Mouse (Mus musculus): Measurements from ENCODE around the gene Lyl1. TPM values are rescaled to one million over a fixed set of nuclear protein-coding genes. Genes with fewer than 3 reads are reported as not detected.

Lyl1 gene
- total RNA-seq, 2 experiments from 2014 or later, result 2.1 to 2.8 TPM

DNA sequence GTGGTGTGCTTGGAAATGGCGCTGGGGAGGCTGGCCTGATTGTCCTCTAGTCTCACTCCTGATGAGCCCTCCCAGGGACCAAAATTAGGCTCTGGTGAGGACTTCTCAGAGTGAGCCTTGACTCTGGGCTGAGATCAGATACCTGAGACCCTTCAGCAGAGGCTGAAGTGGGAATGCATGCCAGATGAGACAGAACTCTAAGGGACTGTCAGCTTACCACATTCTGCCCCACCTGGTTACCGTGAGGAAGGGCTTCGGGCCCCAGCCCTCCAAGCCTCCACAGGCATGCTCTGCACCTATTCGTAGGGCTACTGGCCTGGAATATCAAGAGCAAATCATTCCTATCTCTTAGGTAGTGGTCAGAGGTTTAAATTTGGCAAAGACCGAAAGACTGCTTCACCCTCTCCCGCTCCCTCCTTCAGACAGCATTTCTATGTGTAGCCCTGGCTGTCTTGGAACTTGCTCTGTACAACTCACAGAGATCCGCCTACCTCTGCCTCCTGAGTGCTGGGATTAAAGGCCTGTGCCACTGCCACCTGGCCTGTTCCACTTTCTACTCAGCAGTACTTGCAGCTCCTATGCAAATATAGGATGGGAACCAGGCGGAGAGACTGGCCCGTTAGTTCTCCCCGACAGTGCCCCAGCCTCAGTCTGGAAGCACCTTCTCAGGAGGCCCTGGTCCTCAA, 37.6 kb downstream of the Lyl1 start:
- no peak for DNase-seq (ENCODE audit: extremely low spot score in 1 of 2, low spot score in 1 of 2)

DNA sequence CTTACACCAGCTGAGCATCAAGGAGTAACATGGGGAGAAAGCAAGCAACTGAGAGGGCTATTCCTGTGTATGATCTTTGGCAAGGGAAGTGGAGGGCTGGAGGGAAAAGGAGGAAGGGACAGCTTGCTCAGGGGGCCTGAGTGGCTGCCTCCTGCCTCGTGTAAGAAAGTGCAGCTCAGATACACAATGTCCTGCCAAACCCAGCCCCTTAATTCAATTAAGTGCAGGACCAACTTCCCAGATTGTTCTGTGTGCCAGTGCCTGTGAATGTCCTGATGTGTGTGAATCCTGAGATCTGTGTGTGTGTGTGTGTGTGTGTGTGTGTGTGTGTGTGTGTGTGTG, 38.1 kb downstream of the Lyl1 start:
- DNase-seq (ENCODE audit: extremely low spot score in 1 of 2, low spot score in 1 of 2), result no peak

DNA sequence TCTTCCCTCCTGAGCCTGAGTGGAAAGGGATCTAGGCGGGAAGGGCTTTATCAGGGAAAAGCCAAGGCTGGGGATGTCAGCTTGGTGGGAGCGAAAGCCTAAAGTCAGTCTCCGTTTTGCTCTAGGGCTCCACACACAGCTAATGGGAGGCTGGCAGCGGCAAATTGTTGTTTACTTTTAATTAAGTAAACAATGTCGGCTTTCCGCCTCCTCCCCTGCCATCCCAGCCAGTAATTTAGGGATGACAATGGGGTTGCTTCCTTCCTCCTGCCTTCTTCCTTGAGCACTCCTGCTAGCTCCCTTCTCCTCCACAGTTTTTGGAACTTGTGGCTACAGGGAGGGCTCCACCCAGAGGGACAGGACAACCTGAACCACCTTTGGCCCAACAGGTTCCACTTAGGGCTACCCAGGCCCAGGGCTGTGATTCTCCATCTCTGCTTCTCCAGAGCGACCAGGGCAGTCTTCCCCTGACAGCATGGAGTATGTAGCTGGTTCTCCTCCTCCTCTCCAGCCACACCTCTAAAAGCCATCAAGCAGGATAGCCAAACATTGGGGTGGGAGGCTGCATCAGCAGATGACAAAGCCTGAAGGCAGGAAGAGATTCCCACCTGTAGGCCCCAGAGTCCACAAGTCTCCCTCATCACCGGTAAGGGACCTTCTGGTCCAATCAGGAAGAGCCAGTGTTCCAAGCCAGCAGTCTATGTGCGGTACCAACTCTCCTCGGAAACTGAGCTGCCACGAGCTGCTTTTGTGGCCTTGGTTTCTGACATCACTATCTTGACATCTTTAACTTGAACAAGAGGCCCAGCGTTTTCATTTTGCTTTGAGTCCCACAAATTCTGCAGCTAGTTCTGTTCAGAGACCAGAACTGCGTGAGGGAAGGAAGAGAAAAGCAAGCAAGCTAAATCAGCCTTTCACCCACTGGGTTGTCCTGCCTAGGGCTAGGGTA, 39.9 kb downstream of the Lyl1 start:
- DNase-seq (ENCODE audit: extremely low spot score in 1 of 2, low spot score in 1 of 2), result no peak

DNA sequence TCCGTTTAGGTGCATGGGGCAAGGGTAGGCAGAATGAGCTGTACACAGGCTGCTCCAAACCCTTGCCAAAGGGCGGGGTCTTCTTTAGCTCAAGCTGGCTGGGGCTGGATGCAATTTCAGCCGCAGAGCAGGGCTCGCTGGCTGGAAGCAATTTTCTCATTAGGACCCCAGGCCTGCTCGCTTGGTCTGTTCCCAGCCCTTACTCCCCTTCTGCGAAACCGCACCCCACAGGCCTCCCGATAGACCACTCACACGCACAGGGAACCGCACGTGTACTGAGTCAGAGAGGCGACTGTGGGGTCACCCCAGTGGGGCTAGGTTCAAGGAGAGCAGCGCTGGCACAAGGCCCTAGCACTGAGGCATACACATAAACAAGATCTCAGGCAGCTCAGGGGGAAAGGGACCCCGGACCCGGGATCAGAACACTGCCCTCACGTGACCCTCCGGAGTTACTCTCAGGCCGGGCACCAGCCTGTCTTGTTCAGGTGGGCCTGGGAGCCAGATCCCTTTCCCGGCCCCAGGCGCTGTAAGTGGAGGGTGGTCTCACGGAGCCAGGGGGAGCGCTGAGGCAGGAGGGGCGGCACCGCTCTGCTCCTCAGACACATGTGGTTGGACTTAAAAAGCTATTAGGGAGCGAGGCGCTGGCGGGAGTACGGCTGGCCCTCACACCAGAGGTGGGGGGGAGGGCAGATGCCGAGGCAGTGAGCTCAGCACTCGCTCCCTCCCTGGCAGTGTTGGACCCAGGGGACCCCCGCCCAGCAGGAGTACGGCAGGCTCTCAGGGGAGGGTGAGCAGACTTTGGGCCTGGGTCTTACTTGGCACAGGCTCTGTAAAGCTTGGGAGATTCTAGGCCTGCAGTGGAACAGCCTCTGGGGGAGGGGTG, 41.2 kb downstream of the Lyl1 start:
- DNase-seq (ENCODE audit: extremely low spot score in 1 of 2, low spot score in 1 of 2), result no peak

DNA sequence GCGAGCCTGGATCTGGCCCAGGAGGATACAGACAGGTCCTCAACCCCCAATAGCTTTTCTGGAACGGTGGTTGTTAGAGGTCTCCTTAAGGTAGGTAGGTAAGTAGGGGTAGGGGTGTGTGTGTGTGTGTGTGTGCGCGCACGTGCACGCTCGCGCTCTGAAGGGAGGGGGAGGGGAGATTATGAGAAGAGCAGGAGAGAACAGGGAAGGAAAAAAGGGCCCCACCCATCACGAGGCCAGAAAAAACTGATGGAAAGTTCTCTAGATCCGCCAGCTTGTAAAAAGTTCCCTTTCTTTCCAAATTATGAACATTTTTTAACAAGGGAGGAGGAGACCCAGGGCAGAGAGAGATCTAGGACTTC, 41.8 kb downstream of the Lyl1 start:
- DNase-seq (ENCODE audit: extremely low spot score in 1 of 2, low spot score in 1 of 2), result no peak

DNA sequence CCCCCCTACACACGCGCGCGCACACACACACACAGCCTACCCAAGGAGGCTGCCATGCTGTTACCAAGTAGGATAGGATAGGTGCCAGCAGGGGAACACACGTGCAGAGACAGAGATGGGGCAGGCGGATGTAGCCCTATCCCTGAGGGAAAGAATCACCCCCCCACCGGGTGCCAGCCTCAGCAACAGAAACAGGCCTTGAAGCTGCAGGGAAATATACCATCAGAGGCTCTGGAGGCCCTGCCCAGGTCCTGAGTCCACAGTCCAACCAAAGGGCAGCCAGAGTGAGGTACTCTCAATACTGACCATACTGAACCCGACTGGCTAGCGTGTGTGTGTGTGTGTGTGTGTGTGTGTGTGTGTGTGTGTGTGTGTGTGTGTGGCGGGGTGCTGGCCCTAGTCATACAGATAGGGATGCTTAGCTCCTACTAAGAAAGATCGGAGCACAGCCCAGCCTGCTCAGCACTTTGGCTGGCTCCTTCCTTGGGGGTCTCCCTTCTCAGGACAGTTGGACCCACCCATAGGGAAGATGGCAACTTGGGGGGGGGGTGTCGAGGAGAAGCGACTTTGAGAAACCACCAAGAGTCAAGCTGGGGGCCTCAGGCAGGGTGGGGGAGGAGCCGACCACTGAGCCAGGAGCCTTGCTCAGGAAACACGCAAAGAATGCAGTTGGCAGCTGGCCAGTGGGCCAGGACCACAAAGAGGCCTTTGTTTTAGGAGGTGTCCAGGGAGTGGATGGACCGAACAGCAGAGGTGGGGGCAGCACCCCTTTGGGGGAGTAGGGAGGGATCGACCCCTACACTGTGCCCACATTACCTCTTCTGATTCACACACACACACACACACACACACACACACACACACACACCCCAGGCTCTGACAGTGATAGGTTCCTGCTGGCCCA, 42.5 kb downstream of the Lyl1 start:
- DNase-seq (ENCODE audit: extremely low spot score in 1 of 2, low spot score in 1 of 2), result no peak

DNA sequence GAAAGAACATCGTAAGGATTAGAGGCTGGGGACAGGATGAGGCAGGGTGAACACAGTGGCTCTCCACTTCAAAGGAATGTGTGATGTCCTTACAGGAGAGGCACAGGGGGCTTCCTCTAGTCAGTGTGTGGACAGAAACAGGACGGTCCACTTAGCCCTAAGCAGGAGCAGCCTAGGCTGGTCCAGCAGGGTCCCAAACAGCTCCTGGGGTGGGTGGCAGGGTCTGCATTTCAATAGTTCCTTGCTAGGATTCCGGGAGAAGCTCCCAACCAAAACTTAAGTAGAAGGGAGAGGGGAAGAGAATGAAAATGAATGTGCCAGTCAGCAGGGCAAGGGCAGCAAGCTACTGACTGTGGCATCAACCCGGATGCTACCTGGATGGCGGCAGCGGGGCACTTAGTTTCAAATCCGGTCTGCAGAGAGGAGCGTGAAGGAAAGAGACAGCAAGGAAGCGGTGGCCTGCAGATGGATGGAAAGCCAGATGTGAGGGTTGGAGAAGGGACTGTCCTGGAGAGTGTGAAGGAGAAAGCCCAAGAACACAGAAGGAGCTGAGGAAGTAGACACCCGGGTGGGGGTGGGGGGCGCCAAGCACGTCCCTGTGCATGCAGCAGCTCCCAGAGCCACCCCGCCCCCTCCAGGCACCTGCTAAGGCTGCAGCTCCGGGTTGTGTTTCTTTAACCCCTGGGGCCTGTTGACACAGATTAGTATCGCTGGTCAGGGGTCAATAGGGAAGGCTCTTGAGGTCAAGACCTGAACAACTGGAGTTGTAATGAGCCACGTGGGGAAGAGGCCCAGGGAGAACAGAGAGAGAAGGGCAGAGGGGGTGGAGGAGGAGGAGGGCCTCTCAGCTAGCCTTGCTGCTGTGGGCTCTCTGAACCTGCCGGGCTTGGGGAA, 44.0 kb downstream of the Lyl1 start:
- no peak for DNase-seq (ENCODE audit: extremely low spot score in 1 of 2, low spot score in 1 of 2)

DNA sequence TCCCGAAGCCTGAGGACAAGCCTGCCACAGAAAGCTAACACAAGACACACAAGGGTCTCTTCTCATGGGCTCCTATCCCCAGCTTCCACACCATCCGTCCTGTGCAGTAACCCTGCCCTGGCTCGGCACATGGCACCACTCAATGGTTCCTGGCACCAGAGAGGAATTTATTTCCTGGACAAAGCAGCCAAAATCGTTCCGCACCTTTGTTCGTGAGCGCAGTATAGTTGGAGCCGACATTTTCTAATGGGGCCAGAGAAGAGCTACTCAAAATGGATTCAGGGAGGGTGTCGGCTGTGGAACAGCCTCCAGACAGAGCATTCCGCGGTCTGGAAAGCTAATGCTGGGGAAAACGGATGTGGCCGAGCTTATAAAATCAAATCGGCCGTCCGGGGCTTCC, 48.3 kb downstream of the Lyl1 start:
- no peak for DNase-seq (ENCODE audit: extremely low spot score in 1 of 2, low spot score in 1 of 2)

DNA sequence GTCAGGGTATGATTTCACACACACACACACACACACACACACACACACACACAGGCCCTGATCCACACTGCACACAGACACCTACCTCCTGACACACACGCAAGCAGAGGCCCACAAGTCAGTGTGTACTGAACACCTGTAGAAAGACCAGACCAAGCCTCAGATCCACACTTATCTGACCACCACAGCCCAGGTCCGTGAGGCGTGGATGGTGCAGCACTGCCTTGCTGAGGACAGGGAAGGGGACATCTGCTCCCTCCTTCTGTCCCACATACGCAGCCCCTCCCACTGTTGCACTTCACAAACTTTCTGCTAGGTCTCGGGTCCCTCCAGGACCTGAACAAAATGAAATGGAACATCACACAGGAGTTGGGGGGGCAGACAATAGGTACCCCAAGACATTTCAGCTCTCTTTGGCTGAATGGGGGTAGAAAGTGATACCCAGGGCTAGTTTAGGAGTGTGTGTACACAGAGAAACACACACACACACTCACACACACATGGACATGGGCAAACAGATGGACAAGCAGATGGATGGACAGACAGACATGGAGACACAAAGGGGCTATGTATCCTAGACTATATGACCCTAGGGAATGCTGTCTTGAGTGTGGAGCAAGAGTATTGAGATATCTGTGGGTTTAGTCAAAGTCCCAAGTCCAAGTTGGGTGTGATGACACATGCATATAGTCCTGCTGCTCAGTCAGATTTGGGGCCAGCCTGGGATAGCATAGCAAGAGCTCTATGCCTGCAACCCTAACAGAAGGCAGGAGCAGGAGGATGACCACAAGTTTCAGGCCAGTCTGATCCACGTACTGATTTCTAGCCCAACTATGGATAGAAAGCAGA, 51.7 kb downstream of the Lyl1 start:
- DNase-seq (ENCODE audit: extremely low spot score in 1 of 2, low spot score in 1 of 2), result no peak

Other genes starting within 250 kb of the Lyl1 start
- 1 to 10 TPM; 8.8 to 9.6 TPM for gene Ier2, start 38.6 kb upstream of the Lyl1 start, total RNA-seq (2021)
- gene Trmt1, start 15.2 kb upstream of the Lyl1 start, total RNA-seq (2021), result 100 to 1,000 TPM in 1 of 2 experiments, 10 to 100 TPM in 1; 83.4 to 101 TPM
- 10 to 100 TPM; 88.9 to 91.0 TPM for gene Nacc1, start 13.6 kb upstream of the Lyl1 start, total RNA-seq (2021)
- not detected for gene G430095P16Rik, start 21.6 kb downstream of the Lyl1 start, total RNA-seq (2021)
- gene Nfix, start 98.9 kb downstream of the Lyl1 start, total RNA-seq (2021), result 100 to 1,000 TPM; 406 to 477 TPM
- 10 to 100 TPM in 1 of 2 experiments, 1 to 10 TPM in 1; 9.3 to 10.6 TPM for gene Dand5, start 121.4 kb downstream of the Lyl1 start, total RNA-seq (2021)
- gene Gadd45gip1, start 130.1 kb downstream of the Lyl1 start, total RNA-seq (2021), result 10 to 100 TPM; 23.7 to 27.3 TPM
- 10 to 100 TPM; 67.0 to 69.7 TPM for gene Rad23a, start 139.2 kb downstream of the Lyl1 start, total RNA-seq (2021)
- 100 to 1,000 TPM; 473 to 552 TPM for gene Calr, start 145.5 kb downstream of the Lyl1 start, total RNA-seq (2021)
- 10 to 100 TPM; 52.4 to 53.3 TPM for gene Farsa, start 155.5 kb downstream of the Lyl1 start, total RNA-seq (2021)
- 10 to 100 TPM; 16.5 to 18.0 TPM for gene Syce2, start 170.7 kb downstream of the Lyl1 start, total RNA-seq (2021)
- 10 to 100 TPM; 32.4 to 39.7 TPM for gene Gcdh, start 192.5 kb downstream of the Lyl1 start, total RNA-seq (2021)
- under 1 TPM in 1 of 2 experiments, not detected in 1; 0.17 TPM for gene Klf1, start 200.5 kb downstream of the Lyl1 start, total RNA-seq (2021)
- gene Dnase2a, start 207.1 kb downstream of the Lyl1 start, total RNA-seq (2021), result 1 to 10 TPM; 3.7 to 4.3 TPM
- 100 to 1,000 TPM in 1 of 2 experiments, 10 to 100 TPM in 1; 75.7 to 100 TPM for gene Mast1, start 235.9 kb downstream of the Lyl1 start, total RNA-seq (2021)
- 1 to 10 TPM in 1 of 2 experiments, under 1 TPM in 1; 0.47 to 1.3 TPM for gene Rtbdn, start 245.5 kb downstream of the Lyl1 start, total RNA-seq (2021)